Mouse (Mus musculus) stomach, postnatal 0 days (tissue): ENCODE results near the gene Hpse2.

Source experiments
- CTCF ChIP-seq: IDR thresholded peaks from 2 replicates; pipeline ENCODE4 v1.5.1; 2016; ENCODE audit warnings: antibody characterized with exemption, low read depth, mild to moderate bottlenecking, moderate library complexity
- EP300 ChIP-seq: optimal IDR thresholded peaks from 2 replicates; pipeline ENCODE3; 2016; ENCODE audit warnings: antibody characterized with exemption

DNA sequence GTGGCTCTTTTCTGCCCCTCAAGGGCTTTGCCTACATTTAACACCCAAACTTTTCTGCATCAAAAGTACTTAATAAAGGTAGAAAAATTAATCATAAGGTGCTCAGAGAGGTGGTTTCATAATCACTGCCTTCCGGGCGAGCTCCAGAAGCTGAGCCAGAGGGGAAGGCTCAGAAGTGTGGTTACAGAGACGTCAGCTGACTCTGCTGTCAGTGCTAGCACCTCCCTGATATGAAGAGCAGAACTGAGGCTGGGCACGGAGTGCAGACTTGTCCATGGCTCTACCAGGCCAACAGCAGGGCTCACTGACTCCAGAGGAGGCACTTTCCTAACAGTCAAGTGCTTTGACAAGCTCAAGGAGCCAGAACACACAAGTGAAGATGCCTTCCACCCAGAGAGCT, 559.0 kb downstream of the Hpse2 start:
- TF ChIP-seq CTCF (no peak), EP300 (no peak)
